Mouse (Mus musculus) MN1 (cell line): Measurements from ENCODE around the gene Gnat2.
A peak's percentile ranks its signal among the peaks of the same experiment; 100 is the strongest.

Source experiments
- DNase-seq: peaks from one replicate; pipeline ENCODE4 v3.0.0-alpha.2; 2016; ENCODE audit warnings: low spot score

Gene Gnat2

DNA sequence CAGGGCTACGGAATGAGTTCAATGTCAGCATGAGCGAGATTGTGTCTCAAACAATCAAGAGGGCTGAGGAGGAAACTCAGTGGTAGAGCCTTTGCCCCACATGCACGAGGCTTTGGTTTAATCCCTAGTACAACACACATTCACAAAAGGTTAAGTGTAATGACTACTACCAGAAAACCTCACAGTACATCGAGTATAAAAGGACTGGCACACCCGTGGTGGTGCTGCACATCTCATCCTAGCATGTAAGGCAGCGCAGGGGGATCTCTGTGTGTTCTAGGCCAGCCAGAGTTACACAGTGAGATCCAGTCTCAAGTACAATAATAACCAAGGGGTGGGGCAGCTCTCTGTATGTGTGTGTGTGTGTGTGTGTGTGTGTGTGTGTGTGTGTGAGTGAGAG lies 24.9 kb downstream of the Gnat2 start:
- DNase-seq, result no peak

DNA sequence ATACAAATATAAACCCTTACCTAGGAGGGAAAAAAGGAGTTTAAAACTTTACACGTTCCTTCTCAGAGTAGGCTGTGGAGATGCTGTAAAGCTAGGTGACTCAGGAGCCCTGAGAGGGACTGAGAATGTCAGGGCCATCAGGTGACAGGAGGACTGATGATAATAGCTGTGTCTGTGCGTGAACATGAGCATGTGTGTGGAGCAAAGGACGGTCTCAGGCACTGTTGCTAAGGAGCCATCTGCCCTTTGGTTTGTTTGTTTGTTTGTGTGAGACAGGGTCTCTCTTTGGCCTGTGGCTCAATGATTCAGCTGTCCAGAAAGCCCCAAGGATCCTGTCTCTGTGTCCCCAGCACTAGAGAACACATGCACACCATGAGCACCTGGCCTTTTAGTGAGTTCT lies 28.5 kb downstream of the Gnat2 start:
- no peak for DNase-seq

DNA sequence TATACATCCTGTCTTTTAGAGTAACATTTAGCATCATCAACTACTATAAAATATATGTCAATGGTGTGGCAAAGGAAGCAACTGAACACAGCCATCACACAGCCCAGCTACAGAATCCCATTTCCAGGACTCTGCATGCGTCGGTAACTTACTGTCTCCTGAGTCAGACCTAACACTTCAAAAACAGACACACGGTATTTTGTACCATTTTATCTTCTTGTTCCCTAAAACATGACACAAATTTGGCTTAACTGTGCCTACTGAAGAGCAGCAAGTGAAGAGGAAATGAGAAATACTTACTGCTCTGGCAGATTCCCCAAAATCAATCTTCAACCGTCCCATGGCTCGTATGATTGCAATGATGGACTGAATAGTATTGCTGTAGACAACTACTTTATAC lies 30.7 kb downstream of the Gnat2 start:
- no peak for DNase-seq

DNA sequence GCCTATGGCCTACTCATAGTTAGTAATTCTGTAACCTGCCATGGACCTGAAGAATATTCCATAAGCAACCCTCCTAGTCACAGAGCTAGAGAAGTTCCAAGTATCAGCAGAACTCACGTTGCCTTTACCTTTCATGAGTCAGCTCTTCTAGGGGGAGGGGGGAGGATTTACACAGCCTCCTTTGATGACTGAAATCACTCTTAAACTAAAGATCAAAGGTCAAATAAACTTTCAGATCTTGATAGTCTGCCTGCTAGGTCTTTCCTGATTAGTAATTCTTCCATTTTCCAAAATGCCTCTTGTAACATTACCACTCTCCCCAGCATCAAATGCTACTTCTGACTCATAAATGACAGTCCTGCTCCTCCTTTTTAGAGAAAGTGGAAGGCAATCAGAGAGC lies 31.5 kb downstream of the Gnat2 start:
- no peak for DNase-seq

DNA sequence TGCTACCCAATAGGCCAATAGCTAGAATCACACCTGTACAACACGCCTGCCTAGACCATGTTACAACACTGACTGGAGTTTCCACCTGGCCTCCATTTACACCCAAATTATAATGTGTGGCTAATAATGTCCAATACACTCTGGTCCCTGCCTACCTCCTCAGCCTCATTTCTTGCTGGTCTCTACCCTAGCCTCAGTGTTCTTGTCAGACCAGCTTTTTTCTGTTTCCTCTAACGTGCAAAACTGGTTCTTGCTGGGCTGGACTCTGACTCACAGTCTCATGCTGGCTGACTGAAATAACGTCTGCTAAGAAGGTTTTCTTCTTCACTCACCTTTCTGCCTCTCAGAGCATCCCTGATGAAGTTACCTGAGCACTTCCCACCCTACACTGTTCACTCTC lies 33.7 kb downstream of the Gnat2 start:
- no peak for DNase-seq

GRCm38 (mm10) chr3:108128520-108128919 lies 35.9 kb downstream of the Gnat2 start:
- DNase-seq, result no peak

DNA sequence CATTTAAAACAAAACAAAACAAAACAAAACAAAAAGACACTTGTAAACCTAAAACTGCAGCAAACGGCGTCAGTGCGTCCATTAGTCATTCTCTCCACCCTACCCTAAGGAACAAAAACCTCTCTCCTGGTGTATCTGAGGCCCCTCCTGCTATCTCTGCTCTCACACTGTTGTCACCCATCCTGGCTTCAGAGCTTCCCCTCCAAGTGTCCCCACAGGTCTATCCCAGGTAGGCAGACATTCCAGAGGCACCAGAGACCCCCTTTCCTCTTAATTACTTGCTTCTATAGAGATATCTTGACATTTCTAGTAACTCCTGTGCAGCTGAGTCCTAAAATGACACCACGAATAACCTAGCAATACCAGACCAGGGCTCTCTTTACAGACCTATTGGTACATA lies 36.8 kb downstream of the Gnat2 start:
- DNase-seq, result no peak

GRCm38 (mm10) chr3:108129804-108130203 lies 37.2 kb downstream of the Gnat2 start:
- DNase-seq, result no peak

DNA sequence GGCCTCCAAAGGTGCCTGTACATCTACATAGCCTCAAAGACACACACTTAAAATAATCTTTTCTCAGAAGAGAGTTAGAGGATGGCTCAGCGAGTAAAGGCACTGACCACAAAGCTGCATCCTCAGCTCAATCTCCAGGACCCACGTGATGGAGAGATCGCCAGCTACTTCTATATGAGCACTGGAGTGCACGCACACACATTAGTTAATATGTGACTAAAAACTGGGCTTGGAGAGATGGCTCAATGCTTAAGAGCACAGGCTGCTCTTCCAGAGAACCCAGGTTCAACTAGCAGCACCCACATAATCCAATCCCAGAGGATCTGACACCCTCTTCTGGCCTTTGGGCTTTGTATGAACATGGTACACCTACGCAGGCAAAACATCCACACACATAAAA lies 38.6 kb downstream of the Gnat2 start:
- no peak for DNase-seq

GRCm38 (mm10) chr3:108131821-108132220 lies 39.2 kb downstream of the Gnat2 start:
- peak; percentile 18 for DNase-seq

- no peak for DNase-seq
Observed at GRCm38 (mm10) chr3:108132484-108132883, 39.9 kb downstream of the Gnat2 start.

- DNase-seq, result no peak
Observed at GRCm38 (mm10) chr3:108134701-108135100, 42.1 kb downstream of the Gnat2 start.

GRCm38 (mm10) chr3:108139113-108139512 lies 46.5 kb downstream of the Gnat2 start:
- no peak for DNase-seq

DNA sequence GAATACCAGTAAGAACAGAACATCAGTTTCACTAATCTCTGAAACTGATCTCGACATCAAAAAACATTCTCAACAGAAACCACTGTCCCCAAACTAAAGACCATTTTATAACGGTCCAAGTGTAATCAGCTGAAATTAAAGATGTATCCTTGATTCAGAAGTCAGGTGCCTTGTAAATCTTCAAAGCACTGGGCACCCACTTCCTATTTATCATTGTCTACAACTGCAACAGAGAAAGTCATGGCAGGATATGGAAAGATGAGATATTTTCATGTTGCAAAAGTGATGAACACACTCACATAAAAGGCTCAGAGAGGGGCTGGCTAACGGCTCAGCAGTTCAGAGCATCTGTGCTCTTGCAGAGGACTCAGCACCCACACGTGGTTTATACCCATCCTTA lies 48.2 kb downstream of the Gnat2 start:
- no peak for DNase-seq

DNA sequence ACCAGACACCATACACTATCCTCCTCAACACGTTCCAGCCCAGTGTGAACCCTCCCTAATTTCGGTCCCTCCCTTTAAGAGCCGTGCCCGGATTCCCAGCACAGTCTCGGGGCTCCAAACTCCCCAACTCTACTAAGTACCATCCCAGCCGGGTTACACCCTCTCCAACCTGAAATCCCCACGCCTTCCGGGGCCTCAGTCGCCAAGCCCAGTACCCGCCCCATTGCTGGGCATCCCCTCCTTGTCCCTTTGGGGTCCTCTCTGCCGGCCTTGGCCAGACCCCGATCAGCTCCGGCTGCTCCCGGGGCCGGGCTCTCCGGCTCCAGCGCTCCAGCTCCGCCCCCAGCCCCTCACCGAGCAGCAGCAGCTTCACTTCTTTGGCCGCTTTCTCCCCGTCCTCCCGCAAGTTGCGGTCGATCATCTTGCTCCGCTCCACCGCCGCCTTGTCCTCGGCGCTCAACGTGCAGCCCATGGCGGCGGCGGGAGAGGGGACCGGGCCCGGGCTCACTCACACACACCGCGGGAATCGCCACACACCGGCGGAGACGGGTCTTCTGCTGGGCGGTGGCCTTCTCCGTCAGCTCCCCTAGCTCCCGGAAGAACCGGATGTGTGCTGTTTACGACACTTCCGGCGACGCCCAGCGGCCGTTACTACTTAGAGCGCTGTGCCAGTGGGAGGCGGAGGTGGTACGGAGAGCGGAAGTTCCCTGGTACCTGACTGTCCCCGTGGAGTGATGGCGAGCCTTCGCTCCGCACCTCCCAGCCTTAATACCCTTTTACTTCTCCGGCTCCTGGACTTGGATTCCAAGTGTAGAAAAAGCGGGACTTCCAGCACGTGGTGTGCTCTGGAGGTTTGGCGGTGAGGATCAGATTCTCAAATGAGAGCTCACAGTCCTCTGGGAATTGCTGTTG lies 53.2 kb downstream of the Gnat2 start, which contains the start of gene Gnai3:
Gene Gnai3, minus strand, starts transcription at position 613 of the 912 bp plus-strand sequence.
- DNase-seq, result peak; percentile 91

DNA sequence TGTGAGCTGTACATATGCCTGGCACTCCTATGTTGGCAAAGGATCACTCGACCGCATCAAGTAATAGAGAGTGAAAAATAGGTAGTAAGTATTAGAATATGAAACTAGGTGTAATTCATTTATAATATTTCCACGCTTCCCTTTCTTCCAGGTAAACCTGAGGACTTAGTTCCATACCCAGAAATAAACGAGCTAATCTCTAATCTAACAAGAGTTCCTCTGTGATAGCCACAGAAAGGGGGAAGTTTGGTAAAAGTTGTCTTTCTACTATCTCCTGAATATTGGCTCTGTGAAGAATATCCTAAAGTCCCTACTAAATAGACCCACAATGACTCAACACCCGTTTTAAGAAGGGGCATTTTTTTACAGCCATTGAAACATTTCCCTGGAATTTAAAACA lies 54.1 kb downstream of the Gnat2 start:
- DNase-seq, result no peak

- peak; percentile 90 for DNase-seq
Observed at GRCm38 (mm10) chr3:108147386-108148235, 55.0 kb downstream of the Gnat2 start.
